Mouse (Mus musculus): Measurements from ENCODE around the gene Wipf2.

- TF ChIP-seq CTCF (IDR thresholded peaks at IDR 0.05; ENCODE audit: insufficient read depth, low read length) = no peak
- no peak for TF ChIP-seq POLR2A (IDR thresholded peaks at IDR 0.05; ENCODE audit: borderline replicate concordance, extremely low read depth, low read depth, low read length)
Observed at GRCm38 (mm10) chr11:98863751-98864429, 452 bp downstream of the Wipf2 start.
